ENCODE assay signal across 17 mouse cellular contexts in the genomic region with DNA sequence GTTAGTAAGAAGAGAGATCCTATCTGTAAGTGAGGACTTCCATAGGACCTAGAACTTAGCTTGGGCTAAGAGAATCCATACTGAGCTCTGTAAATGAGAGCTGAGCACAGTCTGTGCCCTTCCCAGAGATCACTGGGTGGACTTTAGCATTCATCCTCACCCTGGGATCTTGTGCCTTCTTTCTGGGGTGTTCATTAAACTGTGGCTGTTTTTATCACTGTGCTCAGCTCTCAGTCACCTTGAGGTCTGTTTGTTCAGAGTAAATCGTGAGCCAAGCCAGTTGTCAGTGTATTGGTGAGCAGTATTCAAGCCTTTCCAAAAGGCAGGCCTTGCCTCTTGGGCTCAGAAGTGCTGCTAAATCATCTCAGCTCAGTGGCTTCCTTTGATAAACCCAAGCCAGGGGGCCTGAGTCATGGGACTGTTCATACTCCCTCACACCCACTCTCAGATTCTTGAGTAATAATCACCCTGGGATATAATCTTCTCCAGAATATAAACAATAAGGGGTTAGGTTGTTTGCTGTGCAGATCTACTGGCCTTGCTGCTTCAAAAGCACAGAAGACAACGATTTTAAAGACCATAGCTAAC. TPM values are rescaled to one million over a fixed set of nuclear protein-coding genes. Genes with fewer than 3 reads are reported as not detected.
DNase-seq lines count a peak whose midpoint lies in the region; ATAC-seq lines count a peak whose summit lies in the region.
"Had no signal": no experiment of that assay in that cellular context is flagged by ENCODE, and none has a peak within 500 bp of the region (broad histone marks: within the 10 kb centered on the region; RNA-seq: fewer than 3 reads in every experiment).

No protein-coding gene starts in this region.

- H3K9me3 ChIP-seq in heart, embryonic 12.5 days (replicated peaks) = no peaks in the 10 kb centered on the region
- no peaks in the 10 kb centered on the region for H3K9me3 ChIP-seq in liver, embryonic 12.5 days (replicated peaks)
- H3K9me3 ChIP-seq in neural tube, embryonic 15.5 days (replicated peaks) = no peaks in the 10 kb centered on the region
- H3K9me3 ChIP-seq: forebrain, embryonic 13.5 days; hindbrain, embryonic 13.5 days; limb, embryonic 10.5 days; lung, embryonic 15.5 days had no signal

- no peak overlapping the region for H3K27ac ChIP-seq in heart, embryonic 12.5 days (ENCODE audit: poor library complexity, severe bottlenecking)
- peak overlapping the region; percentile 56 for H3K27ac ChIP-seq in liver, embryonic 12.5 days
- no peak overlapping the region for H3K27ac ChIP-seq in neural tube, embryonic 15.5 days (replicated peaks)
- H3K27ac ChIP-seq: forebrain, embryonic 13.5 days; heart, adult 2 months; hindbrain, embryonic 13.5 days; limb, embryonic 10.5 days; lung, embryonic 15.5 days had no signal

- H3K9ac ChIP-seq in heart, embryonic 12.5 days = no peak overlapping the region
- H3K9ac ChIP-seq in liver, embryonic 12.5 days = no peak overlapping the region
- no peak overlapping the region for H3K9ac ChIP-seq in neural tube, embryonic 15.5 days (replicated peaks)
- H3K9ac ChIP-seq: forebrain, embryonic 13.5 days; hindbrain, embryonic 13.5 days; lung, embryonic 15.5 days had no signal

- ATAC-seq in heart, embryonic 12.5 days (ENCODE audit: insufficient number of reproducible peaks, low FRiP score) = no peak
- 0 out of 2 replicates have a peak, but pooled peaks have one; percentile 12 for ATAC-seq in liver, embryonic 12.5 days
- ATAC-seq in neural tube, embryonic 15.5 days (ENCODE audit: low FRiP score) = no peak
- ATAC-seq: forebrain, embryonic 13.5 days had no signal

- no peaks in the 10 kb centered on the region for H3K36me3 ChIP-seq in heart, embryonic 12.5 days
- no peaks in the 10 kb centered on the region for H3K36me3 ChIP-seq in liver, embryonic 12.5 days
- H3K36me3 ChIP-seq in neural tube, embryonic 15.5 days = no peaks in the 10 kb centered on the region
- H3K36me3 ChIP-seq: hindbrain, embryonic 13.5 days; limb, embryonic 10.5 days; lung, embryonic 15.5 days had no signal

- 78% methylated on average over 2 of the region's 2 CpGs for WGBS in heart, embryonic 12.5 days
- WGBS in liver, embryonic 12.5 days (ENCODE audit: insufficient replicate concordance) = 61% methylated on average over 2 of the region's 2 CpGs
- WGBS in neural tube, embryonic 15.5 days = 86% methylated on average over 2 of the region's 2 CpGs

- no peak overlapping the region for H3K4me3 ChIP-seq in heart, embryonic 12.5 days
- H3K4me3 ChIP-seq in liver, embryonic 12.5 days = no peak overlapping the region
- H3K4me3 ChIP-seq in neural tube, embryonic 15.5 days (replicated peaks) = no peak overlapping the region
- H3K4me3 ChIP-seq: forebrain, embryonic 13.5 days; heart, adult 2 months; hindbrain, embryonic 13.5 days; limb, embryonic 10.5 days; lung, embryonic 15.5 days had no signal

- no peak overlapping the region for H3K4me2 ChIP-seq in heart, embryonic 12.5 days
- no peak overlapping the region for H3K4me2 ChIP-seq in liver, embryonic 12.5 days
- no peak overlapping the region for H3K4me2 ChIP-seq in neural tube, embryonic 15.5 days
- H3K4me2 ChIP-seq: forebrain, embryonic 13.5 days; hindbrain, embryonic 13.5 days; lung, embryonic 15.5 days had no signal

- peaks cover 13% of the 10 kb centered on the region for H3K4me1 ChIP-seq in heart, embryonic 12.5 days (replicated peaks)
- peaks cover 53% of the 10 kb centered on the region for H3K4me1 ChIP-seq in liver, embryonic 12.5 days
- H3K4me1 ChIP-seq in neural tube, embryonic 15.5 days = no peaks in the 10 kb centered on the region
- H3K4me1 ChIP-seq: forebrain, embryonic 13.5 days; hindbrain, embryonic 13.5 days; lung, embryonic 15.5 days had no signal

- DNase-seq in heart, adult 11 months = peak; percentile 92
- peak; percentile 38 for DNase-seq in urinary bladder, postnatal 14 days (ENCODE audit: low spot score)
- DNase-seq in urinary bladder, postnatal 10 days (ENCODE audit: low spot score) = no peak
- no peak for DNase-seq in left cerebral cortex, adult 11 months (ENCODE audit: low spot score)
- DNase-seq in thymus, adult 18-20 months = no peak
- DNase-seq: B cell, adult 2 months; cerebellum, adult 9-10 months; embryo, embryonic 11 days; heart, adult 2 months; heart, postnatal 10 days had no signal

- H3K27me3 ChIP-seq in heart, embryonic 12.5 days (replicated peaks) = no peaks in the 10 kb centered on the region
- no peaks in the 10 kb centered on the region for H3K27me3 ChIP-seq in liver, embryonic 12.5 days (replicated peaks)
- no peaks in the 10 kb centered on the region for H3K27me3 ChIP-seq in neural tube, embryonic 15.5 days (replicated peaks)
- H3K27me3 ChIP-seq: forebrain, embryonic 13.5 days; hindbrain, embryonic 13.5 days; lung, embryonic 15.5 days had no signal

RNA-seq across cellular contexts. Expression of gene Lyve1, which starts 18.8 kb away (rescaled TPM):
- polyA plus RNA-seq in heart, embryonic 12.5 days (2016; fragmentation: Nextera tagmentation; extraction: Ambion mirVana) = 3.2 and 3.6 TPM in 2 replicates
- polyA plus RNA-seq in liver, embryonic 12.5 days (2016; fragmentation: Nextera tagmentation; extraction: Ambion mirVana) = 26.7 and 28.6 TPM in 2 replicates
- polyA plus RNA-seq in neural tube, embryonic 15.5 days (2015; fragmentation: Nextera tagmentation; extraction: Ambion mirVana) = 5.7 and 6.7 TPM in 2 replicates

RNA-seq across cellular contexts. Expression of gene Rnf141, which starts 37.6 kb away (rescaled TPM):
- 35.5 and 37.9 TPM in 2 replicates for polyA plus RNA-seq in heart, embryonic 12.5 days (2016; fragmentation: Nextera tagmentation; extraction: Ambion mirVana)
- polyA plus RNA-seq in liver, embryonic 12.5 days (2016; fragmentation: Nextera tagmentation; extraction: Ambion mirVana) = 29.1 and 31.7 TPM in 2 replicates
- 35.2 and 35.8 TPM in 2 replicates for polyA plus RNA-seq in neural tube, embryonic 15.5 days (2015; fragmentation: Nextera tagmentation; extraction: Ambion mirVana)

Comparison
In these comparisons a context has a peak if more than half of its experiments do, and no peak if none do; other contexts are left out.
1. DNase-seq: peak in heart, adult 11 months (single experiment) and urinary bladder, postnatal 14 days (single experiment); none in urinary bladder, postnatal 10 days (single experiment), left cerebral cortex, adult 11 months (single experiment) and thymus, adult 18-20 months (0 of 2).